Mouse (Mus musculus): ENCODE measurements around the gene Ndufa4. TPM values are rescaled to one million over a fixed set of nuclear protein-coding genes. Genes with fewer than 3 reads are reported as not detected.
"Not testable (repeated sequence)": the region's sequence is repeated elsewhere in the genome, so short reads cannot be mapped to it uniquely, and the experiment has no call there.

Ndufa4 gene
- polyA plus RNA-seq, 2 experiments = 342 to 747 TPM

DNA sequence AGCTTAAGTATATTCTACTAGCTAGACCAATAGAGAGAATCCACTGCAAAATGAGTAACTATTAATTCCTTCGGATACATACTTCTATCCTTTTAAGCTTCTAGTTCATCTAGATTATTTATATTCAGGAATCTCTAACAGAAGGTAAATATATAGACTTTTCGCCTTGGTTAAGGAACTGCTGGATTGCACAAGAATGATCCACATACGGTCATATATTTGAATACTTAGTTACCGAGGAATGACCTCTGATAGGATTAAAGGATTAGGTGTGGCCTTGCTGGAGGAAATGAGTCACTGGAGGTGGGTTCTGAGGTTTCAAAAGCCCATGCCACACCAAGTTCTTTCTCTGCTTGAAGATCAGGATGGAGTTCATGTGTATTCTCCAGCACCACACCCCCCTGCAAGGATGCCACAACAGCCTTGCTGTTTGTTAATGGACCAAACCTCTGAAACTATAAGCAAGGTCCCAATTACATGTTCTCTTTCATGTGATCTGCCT lies 6.4 kb downstream of the Ndufa4 start:
- H3K4me1 ChIP-seq (replicated peaks; ENCODE audit: control insufficient read depth in 2 of 2, insufficient read depth in 2 of 2, low read length in 1 of 2) = peaks cover 0 to 5% of the 10 kb centered on the region in 2 experiments; a peak in 2 of 4 replicates
- no peak overlapping the region for H3K27ac ChIP-seq
- H3K9ac ChIP-seq (replicated peaks) = no peak overlapping the region
- 67% methylated on average over 4 of the region's 4 CpGs for WGBS (ENCODE audit: insufficient replicate concordance)
- no peak overlapping the region for H3K4me3 ChIP-seq (ENCODE audit: insufficient read depth in 1 of 2, low read depth in 2 of 2, low read length in 2 of 2)
- H3K9me3 ChIP-seq (ENCODE audit: control insufficient read depth, low read length) = no peaks in the 10 kb centered on the region
- no peak overlapping the region for H3K4me2 ChIP-seq (ENCODE audit: low read depth)
- no peak for TF ChIP-seq CTCF (IDR thresholded peaks at IDR 0.05; ENCODE audit: low read depth)
- DNase-seq (ENCODE audit: low read depth in 3 of 3, low spot score in 3 of 3) (no peak), ATAC-seq (ENCODE audit: insufficient read depth) (no peak)
- H3K36me3 ChIP-seq (replicated peaks; ENCODE audit: control insufficient read depth, insufficient read depth, low read depth) = peaks cover 7% of the 10 kb centered on the region
- no peaks in the 10 kb centered on the region for H3K27me3 ChIP-seq (ENCODE audit: control insufficient read depth, insufficient read depth, low read length)

- whole genome bisulfite sequencing (ENCODE audit: insufficient replicate concordance) = no CpG with 5 or more reads among the region's 2 CpGs
- not testable (repeated sequence) for H3K27me3 ChIP-seq (ENCODE audit: control insufficient read depth, insufficient read depth, low read length); H3K4me3 ChIP-seq (ENCODE audit: insufficient read depth in 1 of 2, low read depth in 2 of 2, low read length in 2 of 2); H3K4me1 ChIP-seq (replicated peaks; ENCODE audit: control insufficient read depth in 2 of 2, insufficient read depth in 2 of 2, low read length in 1 of 2); H3K9me3 ChIP-seq (ENCODE audit: control insufficient read depth, low read length); DNase-seq (ENCODE audit: low read depth in 3 of 3, low spot score in 3 of 3); H3K9ac ChIP-seq (replicated peaks); H3K4me2 ChIP-seq (ENCODE audit: low read depth); H3K27ac ChIP-seq; H3K36me3 ChIP-seq (replicated peaks; ENCODE audit: control insufficient read depth, insufficient read depth, low read depth); ATAC-seq (ENCODE audit: insufficient read depth)
Observed at GRCm38 (mm10) chr6:11875364-11875763, 31.9 kb downstream of the Ndufa4 start.

Other genes starting within 250 kb of the Ndufa4 start
- gene Phf14, start 312 bp upstream of the Ndufa4 start, polyA plus RNA-seq (2012; rRNA removed) = 5.0 and 9.3 TPM in 2 replicates
- gene Phf14, start 312 bp upstream of the Ndufa4 start, polyA plus RNA-seq (2014; fragmentation: Nextera tagmentation; extraction: Ambion mirVana) = 19.5 and 22.3 TPM in 2 replicates